Mouse (Mus musculus) gastrocnemius, adult 18-20 months (tissue): ENCODE data around the gene Il13ra1. TPM values are rescaled to one million over a fixed set of nuclear protein-coding genes. Genes with fewer than 3 reads are reported as not detected.

Experiments used
- DNase-seq: peaks from one replicate; pipeline ENCODE4 v3.0.0; 2021; ENCODE audit warnings: low spot score
- long read RNA-seq, 2 experiments: library from polyadenylated mRNA; stranded (forward); transcript quantifications; one replicate each; pipeline ENCODE4 v2.0.0; 2021
- total RNA-seq, 2 experiments: library from RNA; stranded (reverse); gene quantifications; 2 replicates each; pipeline ENCODE4 v1.2.3; 2021

Gene Il13ra1
- total RNA-seq, result 1 to 10 TPM; 1.1 to 1.6 TPM
- long read RNA-seq, experiment 1, partial matches to known transcripts, result 0 of 2 reads
- long read RNA-seq, experiment 1, other reads (novel, unspliced or antisense), result 1 of 2 reads
- long read RNA-seq, experiment 2, partial matches to known transcripts, result 0 of 2 reads
- long read RNA-seq, experiment 2, other reads (novel, unspliced or antisense), result 1 of 2 reads

DNA sequence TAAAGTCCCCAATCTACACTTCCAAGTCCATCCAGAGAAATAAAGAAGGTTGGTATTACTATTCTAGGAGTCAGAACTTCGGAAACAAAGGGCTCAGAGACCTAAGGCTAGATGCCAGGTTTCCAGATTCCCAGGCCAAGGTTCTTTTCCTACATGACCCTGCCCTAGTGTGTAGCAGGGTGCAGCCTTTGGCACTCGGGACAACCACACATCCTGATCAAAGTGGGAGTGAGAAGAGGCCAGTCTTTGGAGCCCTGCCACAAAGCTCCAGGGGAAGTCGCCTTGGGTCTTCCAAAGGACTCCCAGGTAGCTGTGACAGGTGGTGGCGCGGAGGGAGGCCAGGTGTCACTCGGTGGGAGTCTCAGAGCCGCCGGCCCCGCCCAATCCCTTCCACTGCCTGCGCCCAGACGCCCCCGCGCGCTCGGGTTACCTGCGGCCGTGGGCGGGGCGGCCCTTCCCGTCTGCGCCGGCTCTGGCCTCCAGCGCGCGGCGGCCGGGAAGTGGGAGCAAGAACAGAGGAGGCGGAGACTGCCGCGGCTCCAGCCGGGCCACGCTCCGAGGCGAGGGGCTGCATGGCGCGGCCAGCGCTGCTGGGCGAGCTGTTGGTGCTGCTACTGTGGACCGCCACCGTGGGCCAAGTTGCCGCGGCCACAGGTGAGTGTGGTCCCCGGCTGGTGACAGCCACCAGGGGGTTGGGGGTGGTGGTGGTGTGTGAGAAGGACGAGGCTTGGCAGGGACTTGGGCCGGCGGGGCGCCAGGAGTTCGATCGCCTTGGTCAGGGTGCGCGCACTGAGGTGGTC lies at the start of gene Il13ra1:
TSS of gene Il13ra1 (plus strand) at position 489 of the 800 bp plus-strand sequence.
- DNase-seq, result peak; percentile 4

DNA sequence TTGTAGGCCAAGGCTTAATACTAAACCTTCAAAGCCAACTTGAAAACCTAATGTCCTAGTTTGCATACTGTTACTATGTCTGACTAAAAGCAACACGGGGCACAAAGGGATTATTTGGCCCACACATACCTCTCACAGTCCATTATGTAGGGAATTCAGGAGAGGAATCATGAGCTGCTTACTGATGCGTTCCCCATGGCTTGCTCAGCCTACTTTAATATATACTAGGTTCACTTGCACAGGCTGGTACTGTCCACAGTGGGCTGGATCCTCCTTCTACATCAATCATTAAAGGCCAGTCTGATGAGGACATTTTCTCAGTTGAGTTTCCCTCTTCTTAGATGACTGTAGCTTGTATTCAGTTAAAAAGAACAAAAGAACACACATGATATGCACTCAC lies 37.9 kb upstream of the Il13ra1 start:
- DNase-seq, result no peak

DNA sequence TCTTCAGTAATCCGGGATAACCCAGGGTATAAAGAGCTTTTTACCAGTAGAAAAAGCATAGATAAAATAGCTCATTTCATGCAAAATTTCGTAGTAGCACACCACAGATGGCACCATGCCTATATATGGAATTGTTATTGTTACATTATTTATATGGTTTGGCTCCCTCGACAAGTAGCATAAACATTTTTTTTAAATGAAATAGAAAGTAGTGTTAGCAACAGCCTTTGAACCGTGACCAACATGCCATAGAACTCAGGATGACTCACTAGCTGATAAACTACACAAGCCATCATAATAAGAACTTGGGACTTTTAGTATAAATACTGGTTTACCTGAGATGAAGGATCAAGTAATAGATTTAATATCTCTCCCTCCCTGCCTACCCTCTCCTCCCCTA lies 34.7 kb upstream of the Il13ra1 start:
- DNase-seq, result no peak

DNA sequence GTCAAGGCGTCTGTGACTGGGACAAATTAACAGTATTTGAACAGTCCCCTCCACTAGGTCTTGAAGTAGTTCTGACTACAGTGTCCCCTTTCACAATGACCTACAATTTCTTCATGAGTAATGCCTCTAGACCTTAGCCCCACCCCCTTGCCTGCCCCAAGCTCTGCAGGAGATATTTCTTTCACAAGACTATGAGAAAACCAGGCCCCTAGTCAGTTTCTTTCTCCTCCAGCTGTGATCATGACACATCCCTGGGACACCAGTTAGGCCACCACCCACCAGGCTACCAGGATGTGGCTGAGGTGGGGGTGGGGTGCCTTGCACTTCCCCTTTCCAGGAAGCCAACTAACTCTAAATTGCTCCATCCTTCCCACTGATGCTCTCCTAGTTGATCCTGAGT lies 29.0 kb upstream of the Il13ra1 start:
- DNase-seq, result peak; percentile 4

- no peak for DNase-seq
Observed at GRCm38 (mm10) chrX:36088464-36089256, 23.2 kb upstream of the Il13ra1 start.

GRCm38 (mm10) chrX:36100883-36101282 lies 11.0 kb upstream of the Il13ra1 start:
- no peak for DNase-seq

DNA sequence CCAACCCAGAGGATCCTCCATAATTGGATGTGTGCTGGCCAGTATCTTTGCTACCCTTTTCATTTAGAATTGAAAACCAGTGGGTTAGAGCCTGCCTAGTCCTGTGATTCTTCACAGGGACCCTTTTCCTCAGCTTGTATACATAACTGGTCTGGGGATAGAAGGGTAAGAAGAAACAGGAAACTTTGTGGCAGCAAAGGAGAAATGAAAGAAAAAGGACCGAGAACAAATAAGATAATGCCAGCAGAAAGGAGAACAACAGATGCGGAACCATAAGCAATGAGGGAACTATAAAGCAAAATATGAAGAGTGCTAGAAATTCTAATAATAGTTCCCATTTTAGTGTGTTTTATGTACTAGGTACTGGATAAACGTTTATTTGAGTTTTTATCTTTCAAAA lies 10.6 kb upstream of the Il13ra1 start:
- no peak for DNase-seq

DNA sequence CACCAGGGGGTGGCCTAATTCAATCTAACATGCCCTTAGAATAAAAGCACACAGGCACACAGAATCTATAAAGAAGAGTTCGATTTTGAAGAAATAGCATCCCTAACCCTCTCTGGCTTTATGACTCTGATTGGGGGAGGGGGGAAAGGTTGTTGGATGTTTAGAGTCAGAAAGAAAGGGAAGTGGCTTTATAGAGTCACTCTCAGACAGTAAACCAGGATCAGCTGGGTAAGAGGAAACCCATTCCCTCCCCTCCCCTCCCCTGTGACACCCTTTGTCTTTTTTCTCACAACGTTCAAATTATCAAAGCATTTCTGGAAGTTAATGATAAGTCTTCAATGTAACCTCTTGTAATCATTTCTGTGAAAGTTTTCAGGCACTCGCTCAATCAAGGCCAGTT lies 3.3 kb upstream of the Il13ra1 start:
- DNase-seq, result no peak

GRCm38 (mm10) chrX:36112422-36112750 lies 476 bp downstream of the Il13ra1 start:
- peak; percentile 2 for DNase-seq

GRCm38 (mm10) chrX:36115171-36115570 lies 3.3 kb downstream of the Il13ra1 start:
- no peak for DNase-seq

DNA sequence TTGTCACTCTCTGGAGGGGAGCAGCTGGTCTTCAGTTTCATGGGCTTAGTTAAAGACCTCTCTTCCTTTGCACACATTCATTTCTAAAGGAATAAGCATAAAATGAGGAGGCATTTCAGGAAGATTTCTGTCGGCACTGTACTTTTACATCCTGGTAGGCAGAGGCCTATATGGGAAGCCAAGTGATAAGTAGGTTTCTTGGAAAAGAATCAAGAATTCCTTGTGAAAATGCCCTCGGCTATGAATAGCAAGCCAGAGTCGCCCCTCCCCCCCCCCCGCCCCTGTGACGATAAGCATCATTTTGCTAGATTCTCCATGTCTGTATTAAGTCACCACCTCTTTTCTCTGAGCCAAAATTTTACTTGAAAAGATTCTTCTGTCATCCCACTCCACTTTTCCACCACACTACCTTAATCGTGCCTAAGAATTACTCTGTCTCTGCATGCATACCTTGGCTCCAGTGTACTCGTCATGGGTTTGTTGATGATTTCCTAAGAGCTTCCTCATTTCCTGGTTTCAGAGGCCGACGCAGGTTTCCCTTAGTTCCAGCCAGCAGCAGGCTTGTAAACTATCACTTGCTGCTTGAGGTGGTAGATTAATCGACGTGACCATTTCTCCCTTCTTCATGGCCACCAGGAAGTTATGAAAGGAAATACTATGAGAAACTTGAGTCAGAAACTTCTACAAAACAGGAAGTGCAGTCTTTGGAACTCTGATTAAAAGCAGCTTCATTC lies 17.3 kb downstream of the Il13ra1 start:
- DNase-seq, result no peak

DNA sequence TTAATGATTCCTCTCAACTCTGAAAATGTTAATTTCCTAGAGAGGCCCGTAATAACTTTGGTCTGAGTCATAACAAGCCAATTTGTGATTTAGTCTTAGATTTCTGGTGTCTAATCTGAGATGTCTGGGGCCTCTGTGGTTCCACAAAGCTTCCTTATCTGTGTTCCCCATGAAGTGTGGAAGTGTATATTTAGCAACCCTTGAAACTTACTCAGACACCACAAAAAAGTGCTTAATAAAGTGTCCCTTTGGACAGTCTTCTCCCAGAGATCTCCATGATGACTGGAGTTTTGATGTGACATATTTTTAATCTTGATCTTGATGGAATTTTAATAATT lies 17.8 kb downstream of the Il13ra1 start:
- no peak for DNase-seq

- DNase-seq, result no peak
Observed at GRCm38 (mm10) chrX:36136346-36136745, 24.4 kb downstream of the Il13ra1 start.

DNA sequence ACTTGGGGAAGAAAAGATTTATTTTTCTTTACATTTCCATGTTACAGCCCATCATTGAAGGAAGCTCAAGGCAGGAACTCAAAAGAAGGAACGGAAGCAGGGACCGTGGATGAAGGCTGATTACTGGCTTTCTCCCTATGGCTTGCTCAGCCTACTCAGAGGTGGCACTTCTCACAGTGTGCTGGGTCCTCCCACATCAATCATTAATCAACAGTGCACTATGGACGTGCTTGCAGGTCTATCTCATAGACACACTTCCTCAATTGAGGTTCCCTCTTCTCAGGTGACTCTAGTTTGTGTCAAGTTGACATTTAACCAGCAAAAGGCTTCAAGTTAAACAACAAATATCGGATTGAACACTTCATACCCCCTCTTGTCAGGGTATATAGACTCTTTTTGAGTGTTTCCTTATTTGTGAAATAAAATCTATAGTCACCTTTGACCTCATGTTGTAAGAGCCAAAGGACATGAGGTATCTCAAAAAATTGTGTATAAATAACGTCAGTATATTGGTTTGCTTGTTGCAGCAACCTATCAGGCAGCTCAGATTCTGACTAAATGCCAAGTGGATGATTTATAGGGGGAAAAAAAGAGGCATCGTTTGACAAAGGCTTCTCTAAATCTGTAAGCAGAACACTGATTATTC lies 30.2 kb downstream of the Il13ra1 start:
- DNase-seq, result no peak

DNA sequence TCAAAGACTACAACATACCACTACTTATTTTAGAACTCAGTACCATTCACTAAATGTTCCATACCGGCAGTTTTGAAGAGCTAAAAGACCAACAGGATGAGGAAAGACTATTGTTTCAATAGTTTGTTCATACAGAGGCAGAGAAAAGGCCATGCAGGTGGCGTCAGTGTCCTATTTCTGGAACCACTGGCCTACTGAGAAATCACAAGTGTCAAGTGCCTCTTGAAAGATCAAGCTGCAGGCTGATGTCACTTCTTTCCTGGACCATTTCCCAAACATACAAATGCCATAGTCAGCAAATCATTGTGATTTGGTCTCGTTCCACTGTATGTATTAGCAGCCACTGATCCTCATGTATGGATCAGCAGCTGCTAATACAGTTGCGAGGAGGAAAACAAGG lies 34.8 kb downstream of the Il13ra1 start:
- DNase-seq, result no peak

DNA sequence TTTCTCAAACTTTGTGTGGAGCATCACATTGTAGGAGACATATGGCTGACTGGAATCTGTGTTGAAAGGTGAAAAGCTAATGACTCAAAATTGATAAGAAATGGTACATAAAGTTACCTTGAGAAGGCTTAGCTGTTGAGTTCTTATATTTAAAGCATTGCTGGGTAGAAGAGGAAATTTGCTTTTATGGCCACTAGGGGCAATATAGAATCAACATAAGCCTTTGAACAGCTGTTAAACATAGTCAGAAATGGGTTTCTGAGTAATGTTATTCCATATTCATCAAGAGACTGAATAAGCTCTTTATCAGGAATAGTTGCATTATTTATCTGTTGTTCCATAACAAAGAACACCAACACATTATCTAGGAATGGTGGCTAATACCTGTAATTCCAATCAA lies 38.2 kb downstream of the Il13ra1 start:
- no peak for DNase-seq

- no peak for DNase-seq
Observed at GRCm38 (mm10) chrX:36156677-36157076, 44.8 kb downstream of the Il13ra1 start.

GRCm38 (mm10) chrX:36161567-36161966 lies 49.7 kb downstream of the Il13ra1 start:
- no peak for DNase-seq

DNA sequence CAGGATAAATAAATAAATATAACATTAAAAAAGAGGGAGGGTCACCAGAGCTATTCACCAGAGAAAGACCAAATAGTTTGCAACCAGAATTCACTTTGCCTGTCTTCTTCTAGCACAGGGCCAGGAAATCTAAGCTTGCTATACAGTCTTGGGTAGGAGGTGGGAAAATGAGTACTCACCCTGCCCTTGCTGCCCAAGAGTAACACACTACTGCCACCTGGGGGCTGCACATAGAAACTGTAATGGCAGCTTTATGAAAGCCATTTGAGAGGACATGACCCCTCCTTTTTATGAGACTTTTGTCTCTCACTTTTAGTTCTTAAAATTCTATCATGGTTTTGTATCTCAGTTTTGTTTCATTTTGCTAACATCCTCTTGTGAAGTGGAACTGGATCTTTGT lies 71.7 kb downstream of the Il13ra1 start:
- peak; percentile 13 for DNase-seq

DNA sequence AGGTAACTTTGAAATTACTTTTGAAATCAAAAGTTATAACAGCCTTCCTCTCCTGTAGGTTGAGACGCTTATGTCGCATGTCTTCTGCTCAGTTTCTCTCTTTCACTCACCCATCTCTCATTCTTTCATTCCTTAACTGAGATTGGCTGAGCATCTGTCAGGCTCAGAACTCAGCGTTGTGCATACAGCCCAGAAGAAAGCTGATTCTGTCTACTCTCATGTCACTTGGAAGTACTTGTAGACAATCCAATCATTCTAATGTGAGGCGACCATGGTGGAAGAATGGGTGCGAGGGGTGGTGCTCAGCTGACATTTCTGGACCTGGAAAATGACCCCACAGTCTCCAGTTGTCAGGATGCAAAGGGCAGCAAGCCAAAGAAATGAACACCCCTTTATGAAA lies 74.1 kb downstream of the Il13ra1 start:
- no peak for DNase-seq

GRCm38 (mm10) chrX:36186443-36186842 lies 74.5 kb downstream of the Il13ra1 start:
- no peak for DNase-seq

DNA sequence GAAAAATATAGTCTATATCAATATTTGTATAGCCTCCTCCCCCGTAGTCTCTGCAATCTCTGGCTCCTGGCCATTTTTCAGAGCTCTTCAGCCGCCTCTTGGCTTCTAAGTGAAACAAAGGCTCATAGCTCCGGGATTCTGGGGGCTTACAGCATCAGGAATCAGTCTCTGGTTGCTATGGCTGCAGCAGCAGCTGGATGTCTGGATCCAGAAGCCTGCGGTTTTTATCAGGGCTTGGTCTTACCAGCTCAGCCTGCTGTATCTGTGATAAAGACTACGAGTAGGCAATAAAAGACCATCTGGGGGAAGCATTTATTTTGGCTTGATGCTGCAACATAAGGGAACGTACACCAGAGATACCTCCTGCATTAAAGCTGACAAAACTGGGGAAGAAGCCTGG lies 82.0 kb downstream of the Il13ra1 start:
- no peak for DNase-seq
